Mouse (Mus musculus) neural tube, embryonic 13.5 days (tissue): ENCODE data around the gene Gpx8. TPM values are rescaled to one million over a fixed set of nuclear protein-coding genes. Genes with fewer than 3 reads are reported as not detected.

Source experiments
- microRNA counts: library from miRNA; unstranded; fragments of <30 nt; microRNA quantifications from one replicate; lab custom pipeline; 2016
- microRNA-seq: library from miRNA; unstranded; fragments of <30 nt; microRNA quantifications from one replicate; pipeline ENCODE4, GENCODE M21; 2016
- polyA plus RNA-seq: library from polyadenylated mRNA; unstranded; fragments of >200 nt; fragmentation: Nextera tagmentation; extraction: Ambion mirVana; gene quantifications from 2 replicates; pipeline ENCODE4 v1.2.1, GENCODE M21; 2015

The Gpx8 gene
- polyA plus RNA-seq, 1 experiment from 2014 or later, result 94.9 TPM

MicroRNAs encoded within 50 kb of the gene (microRNA counts, 519-probe panel; counts per million panel counts)
- microRNA mmu-miR-449a (lab: Ali Mortazavi, UCI) (not detected), microRNA mmu-miR-449b (lab: Ali Mortazavi, UCI) (not detected), microRNA mmu-miR-449c (lab: Ali Mortazavi, UCI) (not detected)

Small RNA genes within 50 kb of the gene (microRNA-seq; reads per million reads assigned to microRNA genes)
- gene Mir449a (87.4 reads per million, percentile 53 among the genes with 10 or more reads in this experiment), gene Mir449b (not detected), gene Mir449c (not detected)

Other genes with a start within 250 kb of the Gpx8 start
- gene Plpp1, start 245.6 kb downstream of the Gpx8 start, polyA plus RNA-seq, result 49.3 and 52.7 TPM in 2 replicates
- gene Mtrex, start 119.0 kb downstream of the Gpx8 start, polyA plus RNA-seq, result 67.8 and 73.3 TPM in 2 replicates
- 32.5 and 34.7 TPM in 2 replicates for gene Dhx29, start 119.0 kb downstream of the Gpx8 start, polyA plus RNA-seq
- gene Ccno, start 58.6 kb downstream of the Gpx8 start, polyA plus RNA-seq, result 0.25 TPM in 1 of 2 replicates, not detected in the other
- gene Mcidas, start 52.6 kb downstream of the Gpx8 start, polyA plus RNA-seq, result 0.10 and 0.12 TPM in 2 replicates
- gene Cdc20b, start 11.3 kb downstream of the Gpx8 start, polyA plus RNA-seq, result not detected in 2 replicates
- not detected in 2 replicates for gene Gzma, start 54.6 kb upstream of the Gpx8 start, polyA plus RNA-seq
- 1.5 and 1.7 TPM in 2 replicates for gene Esm1, start 163.2 kb upstream of the Gpx8 start, polyA plus RNA-seq
- gene Gzmk, start 179.5 kb upstream of the Gpx8 start, polyA plus RNA-seq, result not detected in 2 replicates
- 0.59 and 0.92 TPM in 2 replicates for gene BC067074, start 246.7 kb upstream of the Gpx8 start, polyA plus RNA-seq